Mouse (Mus musculus) stomach, postnatal 0 days (tissue): ENCODE results near the gene Apool.

ENCODE experiments used
- CTCF ChIP-seq: IDR thresholded peaks from 2 replicates; pipeline ENCODE4 v1.5.1; 2016; ENCODE audit warnings: antibody characterized with exemption, low read depth, mild to moderate bottlenecking, moderate library complexity
- EP300 ChIP-seq: optimal IDR thresholded peaks from 2 replicates; pipeline ENCODE3; 2016; ENCODE audit warnings: antibody characterized with exemption

- TF ChIP-seq CTCF (no peak), EP300 (no peak)
These were observed 960 bp downstream of the Apool start for GRCm38 (mm10) chrX:112312094-112312493.
